Mouse (Mus musculus) bone marrow macrophage, adult 2 months (primary cell): ENCODE measurements around the gene Sept10.

Source experiments
- CTCF ChIP-seq: IDR thresholded peaks from 2 replicates; pipeline ENCODE4 v1.5.1; 2012; ENCODE audit warnings: low read depth, mild to moderate bottlenecking, low read length, moderate library complexity
- POLR2A ChIP-seq: IDR thresholded peaks from 2 replicates; pipeline ENCODE4 v1.6.1; 2012; ENCODE audit warnings: mild to moderate bottlenecking, low read depth, low read length, borderline replicate concordance

DNA sequence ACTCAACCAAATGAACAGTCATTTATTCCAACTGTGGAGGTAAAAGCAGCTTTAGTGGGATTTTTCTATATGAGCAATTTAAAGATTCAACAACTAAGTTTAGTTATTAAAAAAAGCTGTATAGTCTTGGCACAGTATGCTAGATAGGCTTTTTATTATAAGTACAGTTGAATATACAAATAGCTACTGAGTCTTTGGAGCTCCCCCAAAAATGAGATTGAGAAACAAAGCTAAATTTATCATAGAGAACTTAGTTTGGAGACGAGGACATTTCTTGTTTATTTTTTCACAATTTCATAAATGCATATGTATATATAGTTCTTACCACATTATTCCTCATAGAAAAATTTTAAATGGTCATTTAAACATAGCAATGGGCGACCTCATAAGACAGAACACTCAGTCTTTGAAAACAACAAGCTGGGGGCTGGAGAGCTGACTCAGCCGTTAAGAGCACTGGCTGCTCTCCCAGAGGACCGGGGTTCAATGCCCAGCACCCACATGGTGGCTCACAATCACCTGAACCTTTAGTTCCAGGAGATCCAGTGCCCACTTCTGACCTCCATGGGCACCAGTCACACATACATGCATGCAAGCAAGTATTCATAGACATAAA is 7.7 kb upstream of the Sept10 start:
- TF ChIP-seq POLR2A (no peak), CTCF (no peak)
